Mouse (Mus musculus) heart, adult 11 months (tissue): ENCODE measurements around the gene Olfr1390.
"Not testable (repeated sequence)": the region's sequence is repeated elsewhere in the genome, so short reads cannot be mapped to it uniquely, and the experiment has no call there.

ENCODE experiments used
- DNase-seq: peaks from one replicate; pipeline ENCODE4 v3.0.0; 2022

The Olfr1390 gene

GRCm38 (mm10) chr11:49334888-49335287, at the start of gene Olfr1390:
Gene Olfr1390, plus strand, starts transcription at chr11:49335188.
- DNase-seq, result no peak

GRCm38 (mm10) chr11:49287251-49287650, 47.7 kb upstream of the Olfr1390 start:
- DNase-seq, result peak; percentile 5

- peak; percentile 16 for DNase-seq
These were observed 42.2 kb upstream of the Olfr1390 start for GRCm38 (mm10) chr11:49292777-49293176.

- no peak for DNase-seq
These were observed 30.5 kb upstream of the Olfr1390 start, which contains the start of gene Olfr10 for GRCm38 (mm10) chr11:49304441-49304840. Gene Olfr10, plus strand, starts transcription at chr11:49304741.

DNA sequence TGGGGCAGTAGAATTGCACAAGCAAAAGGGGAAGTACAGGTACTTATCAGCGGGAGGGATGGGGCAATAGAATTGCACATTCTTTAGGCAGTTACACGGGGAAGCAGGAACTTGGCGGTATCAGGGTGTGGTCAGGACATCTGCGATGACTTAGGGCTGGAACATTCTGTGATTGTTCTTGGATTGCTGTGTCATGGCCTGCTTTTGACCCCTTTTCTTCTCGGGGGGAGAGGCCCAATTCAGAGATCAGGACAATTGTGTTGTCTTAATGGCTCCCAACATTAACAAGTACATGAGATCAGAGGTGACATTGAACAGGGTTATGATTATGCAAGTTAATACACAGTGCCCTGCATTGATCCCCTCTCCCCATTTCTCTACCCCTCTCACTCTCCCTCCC, 26.4 kb upstream of the Olfr1390 start:
- not testable (repeated sequence) for DNase-seq

DNA sequence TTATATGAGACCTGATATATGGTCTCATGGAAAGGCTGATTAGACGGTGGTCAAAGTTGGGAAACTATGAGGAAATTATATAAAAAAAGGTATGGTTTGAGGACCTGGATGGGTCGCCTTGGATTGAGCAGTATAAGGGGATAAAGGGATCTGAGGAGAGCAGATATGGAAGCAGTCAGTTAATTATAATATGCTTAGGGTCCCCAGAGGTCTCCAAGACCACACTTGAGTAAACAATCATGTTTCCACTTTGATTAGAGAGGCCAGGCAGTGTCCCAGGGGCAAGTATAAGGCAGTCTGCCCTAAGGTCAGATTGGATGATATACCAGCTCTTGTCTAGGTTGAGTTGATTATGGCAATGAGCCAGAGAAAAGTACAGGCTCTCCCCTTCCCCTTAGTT, 12.5 kb upstream of the Olfr1390 start, which contains the start of gene Olfr1391:
Gene Olfr1391, plus strand, starts transcription at position 301 of the 400 bp plus-strand sequence.
- DNase-seq, result no peak

DNA sequence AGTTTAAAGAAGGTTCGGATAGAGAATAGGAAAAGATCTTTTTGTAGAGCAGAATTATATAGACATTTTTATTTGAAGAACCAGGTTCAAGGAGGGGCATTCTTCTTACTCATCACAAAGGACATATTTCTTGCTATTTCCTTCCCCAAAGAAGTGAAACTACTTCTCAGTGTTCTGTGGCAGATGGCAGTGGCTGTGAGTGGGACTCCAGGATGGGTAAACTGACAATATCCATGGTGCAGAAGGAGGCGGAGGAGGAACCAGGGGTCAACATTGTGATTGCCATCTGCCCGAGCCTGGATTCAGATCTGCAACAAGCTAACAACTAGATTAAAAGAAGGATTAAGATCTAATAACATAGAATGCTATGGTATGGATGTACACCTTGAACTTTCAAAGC, 8.3 kb upstream of the Olfr1390 start:
- no peak for DNase-seq

GRCm38 (mm10) chr11:49329686-49330085, 5.3 kb upstream of the Olfr1390 start:
- no peak for DNase-seq

- DNase-seq, result no peak
These were observed 2.3 kb downstream of the Olfr1390 start for GRCm38 (mm10) chr11:49337150-49337832.

DNA sequence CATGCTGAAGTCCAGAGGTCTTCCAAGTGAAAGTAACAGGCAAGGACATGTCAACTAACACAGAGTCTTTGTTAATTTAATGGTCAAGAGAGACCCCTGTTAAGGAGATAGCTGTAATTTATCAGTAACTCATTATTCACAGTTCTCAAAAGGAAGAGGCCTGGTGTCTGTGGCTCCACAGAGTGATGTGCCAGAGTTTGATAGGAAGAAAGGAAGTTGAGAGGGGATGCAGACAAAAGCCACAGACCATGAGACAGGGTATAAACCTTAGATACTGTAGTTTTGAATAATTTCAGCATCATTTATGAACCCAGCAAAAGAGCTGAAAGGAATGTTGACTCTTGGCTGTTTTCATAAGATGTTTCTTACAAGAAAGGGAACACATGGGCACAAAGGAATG, 48.1 kb downstream of the Olfr1390 start:
- DNase-seq, result no peak

DNA sequence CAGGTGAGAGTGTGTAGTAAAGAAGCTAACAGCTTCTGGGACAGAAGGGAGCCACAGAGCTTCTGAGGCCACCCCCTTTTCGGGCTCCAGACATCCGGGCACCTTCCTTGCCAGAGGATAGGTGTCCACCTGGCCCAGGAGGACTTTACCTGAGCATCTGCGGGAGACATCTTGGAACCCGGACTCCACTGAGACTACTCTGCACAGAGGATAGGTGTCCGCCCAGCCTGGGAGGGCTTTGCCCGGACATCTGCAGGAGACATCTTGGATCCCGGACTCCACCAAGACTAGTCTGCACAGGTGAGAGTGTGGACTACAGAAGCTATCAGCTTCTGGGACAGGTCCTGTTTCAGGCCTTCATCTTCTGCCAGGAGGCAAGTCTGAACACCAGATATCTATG, 51.1 kb downstream of the Olfr1390 start:
- DNase-seq, result peak; percentile 74
